9 mouse cellular contexts compared by ENCODE assay signal in genomic region chr4:151411641-151412061, GRCm38 (mm10).
DNase-seq lines count a peak whose midpoint lies in the region; ATAC-seq lines count a peak whose summit lies in the region.
"Had no signal": no experiment of that assay in that cellular context is flagged by ENCODE, and none has a peak within 500 bp of the region (broad histone marks: within the 10 kb centered on the region; RNA-seq: fewer than 3 reads in every experiment).

No protein-coding gene starts in this region.

- no peak overlapping the region for H3K9ac ChIP-seq in kidney, embryonic 15.5 days
- H3K9ac ChIP-seq in kidney, embryonic 14.5 days (ENCODE audit: low read depth, low read length) = no peak overlapping the region
- H3K9ac ChIP-seq in embryonic facial prominence, embryonic 15.5 days = no peak overlapping the region
- no peak overlapping the region for H3K9ac ChIP-seq in midbrain, embryonic 15.5 days

- peak overlapping the region; percentile 32; the same call in 1 of the 2 replicates for H3K4me2 ChIP-seq in kidney, embryonic 15.5 days
- no peak overlapping the region; the same call in 1 of the 2 replicates for H3K4me2 ChIP-seq in kidney, embryonic 14.5 days (replicated peaks; ENCODE audit: low read depth, low read length)
- H3K4me2 ChIP-seq in embryonic facial prominence, embryonic 15.5 days (replicated peaks) = peak overlapping the region; percentile 28; the same call in 1 of the 2 replicates
- 0 out of 2 replicates have a peak overlapping the region, but pooled peaks have one; percentile 1 for H3K4me2 ChIP-seq in midbrain, embryonic 15.5 days

- ATAC-seq in kidney, embryonic 15.5 days (replicated peaks; ENCODE audit: low FRiP score) = no peak
- ATAC-seq in kidney, embryonic 14.5 days (ENCODE audit: low FRiP score, low TSS enrichment) = no peak
- ATAC-seq in embryonic facial prominence, embryonic 15.5 days (ENCODE audit: insufficient number of reproducible peaks, low FRiP score, low TSS enrichment, low read depth) = peak; percentile 81
- peak; percentile 50; the same call in 1 of the 2 replicates for ATAC-seq in midbrain, embryonic 15.5 days (replicated peaks)

- WGBS in kidney, embryonic 15.5 days = 25% methylated on average over 14 of the region's 14 CpGs
- WGBS in kidney, embryonic 14.5 days = 34% methylated on average over 14 of the region's 14 CpGs
- 8% methylated on average over 14 of the region's 14 CpGs for WGBS in embryonic facial prominence, embryonic 15.5 days
- 13% methylated on average over 14 of the region's 14 CpGs for WGBS in midbrain, embryonic 15.5 days

- H3K27me3 ChIP-seq in kidney, embryonic 15.5 days = peaks cover 12% of the 10 kb centered on the region
- no peaks in the 10 kb centered on the region for H3K27me3 ChIP-seq in kidney, embryonic 14.5 days (ENCODE audit: control insufficient read depth, insufficient read depth, low read length)
- H3K27me3 ChIP-seq in embryonic facial prominence, embryonic 15.5 days = no peaks in the 10 kb centered on the region
- H3K27me3 ChIP-seq in midbrain, embryonic 15.5 days (replicated peaks) = peaks cover 3% of the 10 kb centered on the region; the same call in 1 of the 2 replicates

- H3K36me3 ChIP-seq in kidney, embryonic 15.5 days = no peaks in the 10 kb centered on the region
- H3K36me3 ChIP-seq in kidney, embryonic 14.5 days (ENCODE audit: control insufficient read depth, insufficient read depth, low read length) = no peaks in the 10 kb centered on the region
- no peaks in the 10 kb centered on the region for H3K36me3 ChIP-seq in embryonic facial prominence, embryonic 15.5 days
- no peaks in the 10 kb centered on the region for H3K36me3 ChIP-seq in midbrain, embryonic 15.5 days (replicated peaks)

- H3K4me3 ChIP-seq in kidney, embryonic 15.5 days (replicated peaks) = no peak overlapping the region
- H3K4me3 ChIP-seq in kidney, embryonic 14.5 days (ENCODE audit: low read length) = no peak overlapping the region
- no peak overlapping the region for H3K4me3 ChIP-seq in embryonic facial prominence, embryonic 15.5 days (replicated peaks)
- no peak overlapping the region for H3K4me3 ChIP-seq in midbrain, embryonic 15.5 days

- no peak overlapping the region for H3K27ac ChIP-seq in kidney, embryonic 15.5 days
- no peak overlapping the region for H3K27ac ChIP-seq in kidney, embryonic 14.5 days (ENCODE audit: low read depth, low read length)
- H3K27ac ChIP-seq in embryonic facial prominence, embryonic 15.5 days (replicated peaks) = peak overlapping the region; percentile 61
- no peak overlapping the region for H3K27ac ChIP-seq in midbrain, embryonic 15.5 days
- H3K27ac ChIP-seq: macrophage had no signal

- DNase-seq in heart, adult 9 months (ENCODE audit: low spot score in 2 of 2) = peak; percentile 43 to 76
- peak; percentile 33 to 44 for DNase-seq in layer of hippocampus, postnatal 25 days (ENCODE audit: extremely low spot score in 1 of 2, low spot score in 1 of 2)
- DNase-seq in spleen, postnatal 14 days (ENCODE audit: low spot score in 2 of 2) = no peak
- DNase-seq in ovary, postnatal 10 days (ENCODE audit: low spot score) = no peak

- H3K4me1 ChIP-seq in kidney, embryonic 15.5 days = peaks cover 17% of the 10 kb centered on the region
- H3K4me1 ChIP-seq in kidney, embryonic 14.5 days (ENCODE audit: control insufficient read depth, insufficient read depth, low read length) = no peaks in the 10 kb centered on the region
- peaks cover 32% of the 10 kb centered on the region for H3K4me1 ChIP-seq in embryonic facial prominence, embryonic 15.5 days
- H3K4me1 ChIP-seq in midbrain, embryonic 15.5 days = peaks cover 21% of the 10 kb centered on the region

- H3K9me3 ChIP-seq in kidney, embryonic 15.5 days (replicated peaks) = peaks cover 5% of the 10 kb centered on the region; the same call in 1 of the 2 replicates
- no peaks in the 10 kb centered on the region for H3K9me3 ChIP-seq in kidney, embryonic 14.5 days (ENCODE audit: control insufficient read depth, low read length)
- H3K9me3 ChIP-seq in embryonic facial prominence, embryonic 15.5 days (replicated peaks) = no peaks in the 10 kb centered on the region
- no peaks in the 10 kb centered on the region for H3K9me3 ChIP-seq in midbrain, embryonic 15.5 days

Comparison
In these comparisons a context has a peak if more than half of its experiments do, and no peak if none do; other contexts are left out.
1. ATAC-seq: peak in embryonic facial prominence, embryonic 15.5 days (single experiment) and midbrain, embryonic 15.5 days (single experiment); none in kidney, embryonic 15.5 days (single experiment) and kidney, embryonic 14.5 days (single experiment).
2. DNase-seq: peak in heart, adult 9 months (2 of 2) and layer of hippocampus, postnatal 25 days (2 of 2); none in spleen, postnatal 14 days (0 of 2) and ovary, postnatal 10 days (single experiment).